ENCODE assay signal across 9 mouse cellular contexts in genomic region chr7:45567112-45567779, GRCm38 (mm10). TPM values are rescaled to one million over a fixed set of nuclear protein-coding genes. Genes with fewer than 3 reads are reported as not detected.
DNase-seq lines count a peak whose midpoint lies in the region; ATAC-seq and TF ChIP-seq lines count a peak whose summit lies in the region.
"Had no signal": no experiment of that assay in that cellular context is flagged by ENCODE, and none has a peak within 500 bp of the region (broad histone marks: within the 10 kb centered on the region; RNA-seq: fewer than 3 reads in every experiment).

No protein-coding gene starts in this region.

- no peaks in the 10 kb centered on the region for H3K9me3 ChIP-seq in embryonic facial prominence, embryonic 10.5 days
- no peaks in the 10 kb centered on the region for H3K9me3 ChIP-seq in hindbrain, embryonic 16.5 days (ENCODE audit: control insufficient read depth, low read length)
- no peaks in the 10 kb centered on the region for H3K9me3 ChIP-seq in midbrain, embryonic 15.5 days

- H3K9ac ChIP-seq in hindbrain, embryonic 16.5 days (ENCODE audit: low read depth, low read length), result no peak overlapping the region
- no peak overlapping the region for H3K9ac ChIP-seq in midbrain, embryonic 15.5 days

- peak overlapping the region; percentile 90 for H3K4me2 ChIP-seq in hindbrain, embryonic 16.5 days (ENCODE audit: low read length)
- H3K4me2 ChIP-seq in midbrain, embryonic 15.5 days, result peak overlapping the region; percentile 92; the same call in 1 of the 2 replicates

- peaks cover 21% of the 10 kb centered on the region for H3K4me1 ChIP-seq in kidney, adult 2 months (ENCODE audit: control insufficient read depth, insufficient read depth, low read length)
- peaks cover 46% of the 10 kb centered on the region for H3K4me1 ChIP-seq in embryonic facial prominence, embryonic 10.5 days
- peaks cover 21% of the 10 kb centered on the region for H3K4me1 ChIP-seq in hindbrain, embryonic 16.5 days (ENCODE audit: control insufficient read depth, insufficient read depth, low read depth, low read length)
- H3K4me1 ChIP-seq in midbrain, embryonic 15.5 days, result peaks cover 32% of the 10 kb centered on the region

- WGBS in kidney, adult 2 months, result 51% methylated on average over 8 of the region's 8 CpGs
- WGBS in embryonic facial prominence, embryonic 10.5 days, result 67% methylated on average over 8 of the region's 8 CpGs
- WGBS in hindbrain, embryonic 16.5 days, result 76% methylated on average over 8 of the region's 8 CpGs
- WGBS in midbrain, embryonic 15.5 days, result 73% methylated on average over 8 of the region's 8 CpGs

- H3K27me3 ChIP-seq in kidney, adult 2 months (replicated peaks; ENCODE audit: control insufficient read depth, insufficient read depth, low read length), result no peaks in the 10 kb centered on the region
- H3K27me3 ChIP-seq in embryonic facial prominence, embryonic 10.5 days (replicated peaks; ENCODE audit: low read depth, poor library complexity, severe bottlenecking), result no peaks in the 10 kb centered on the region
- H3K27me3 ChIP-seq in hindbrain, embryonic 16.5 days (replicated peaks; ENCODE audit: control insufficient read depth, insufficient read depth, low read length), result no peaks in the 10 kb centered on the region
- peaks cover 6% of the 10 kb centered on the region; the same call in 1 of the 2 replicates for H3K27me3 ChIP-seq in midbrain, embryonic 15.5 days (replicated peaks)
- H3K27me3 ChIP-seq: Patski had no signal

- no peak for DNase-seq in kidney, adult 2 months
- no peak for DNase-seq in kidney, adult 9 months
- no peak for DNase-seq in embryonic facial prominence, embryonic 10.5 days (ENCODE audit: low spot score)
- DNase-seq in thymus, postnatal 10 days (ENCODE audit: low spot score in 2 of 2), result no peak
- no peak for DNase-seq in gastrocnemius, adult 8-10 months (ENCODE audit: low spot score in 2 of 2)
- DNase-seq in lung, postnatal 10 days, result no peak

- H3K4me3 ChIP-seq in kidney, adult 2 months (ENCODE audit: insufficient read depth, low read depth, low read length), result no peak overlapping the region
- H3K4me3 ChIP-seq in embryonic facial prominence, embryonic 10.5 days, result peak overlapping the region; percentile 62
- H3K4me3 ChIP-seq in hindbrain, embryonic 16.5 days (ENCODE audit: low read length), result no peak overlapping the region; the same call in 1 of the 2 replicates
- H3K4me3 ChIP-seq in midbrain, embryonic 15.5 days, result peak overlapping the region; percentile 51

- TF ChIP-seq POLR2A in kidney, adult 2 months (IDR thresholded peaks at IDR 0.05; ENCODE audit: low read depth, low read length), result peak; percentile 30

- no peak for TF ChIP-seq CTCF in kidney, adult 2 months (conservative IDR thresholded peaks at IDR 0.05; ENCODE audit: insufficient read depth, insufficient read length, low read depth, low read length)

- H3K27ac ChIP-seq in kidney, adult 2 months (ENCODE audit: insufficient read depth, low read depth, low read length), result peak overlapping the region; percentile 94
- H3K27ac ChIP-seq in embryonic facial prominence, embryonic 10.5 days (replicated peaks), result peak overlapping the region; percentile 87
- H3K27ac ChIP-seq in hindbrain, embryonic 16.5 days (ENCODE audit: low read depth, low read length), result peak overlapping the region; percentile 78; the same call in 1 of the 2 replicates
- no peak overlapping the region for H3K27ac ChIP-seq in midbrain, embryonic 15.5 days

- H3K36me3 ChIP-seq in kidney, adult 2 months (ENCODE audit: control insufficient read depth, insufficient read depth, low read length), result no peaks in the 10 kb centered on the region
- H3K36me3 ChIP-seq in embryonic facial prominence, embryonic 10.5 days (replicated peaks), result no peaks in the 10 kb centered on the region
- no peaks in the 10 kb centered on the region for H3K36me3 ChIP-seq in hindbrain, embryonic 16.5 days (ENCODE audit: control insufficient read depth, insufficient read depth, low read length)
- H3K36me3 ChIP-seq in midbrain, embryonic 15.5 days (replicated peaks), result no peaks in the 10 kb centered on the region

- ATAC-seq in hindbrain, embryonic 16.5 days, result no peak
- no peak for ATAC-seq in midbrain, embryonic 15.5 days (replicated peaks)

RNA-seq across cellular contexts. Expression of gene Bcat2, which starts 2.7 kb away (rescaled TPM):
- 185 and 188 TPM in 2 replicates for polyA plus RNA-seq in kidney, adult 2 months (2012; rRNA removed)
- 51.1 and 51.9 TPM in 2 replicates for polyA plus RNA-seq in embryonic facial prominence, embryonic 10.5 days (2016; fragmentation: Nextera tagmentation; extraction: Ambion mirVana)
- polyA plus RNA-seq in hindbrain, embryonic 16.5 days (2015; fragmentation: Nextera tagmentation; extraction: Ambion mirVana), result 22.7 and 27.0 TPM in 2 replicates
- polyA plus RNA-seq in midbrain, embryonic 15.5 days (2015; fragmentation: Nextera tagmentation; extraction: Ambion mirVana), result 23.8 and 27.1 TPM in 2 replicates
- 100 to 1,000 TPM in 1 of 4 experiments, 10 to 100 TPM in 3; 82.2 to 107 (median 91.8) TPM for total RNA-seq in gastrocnemius, adult 8-10 months (2022)

RNA-seq across cellular contexts. Expression of gene Hsd17b14, which starts 12.6 kb away (rescaled TPM):
- 43.9 and 48.3 TPM in 2 replicates for polyA plus RNA-seq in kidney, adult 2 months (2012; rRNA removed)
- 0.87 and 0.92 TPM in 2 replicates for polyA plus RNA-seq in embryonic facial prominence, embryonic 10.5 days (2016; fragmentation: Nextera tagmentation; extraction: Ambion mirVana)
- polyA plus RNA-seq in hindbrain, embryonic 16.5 days (2015; fragmentation: Nextera tagmentation; extraction: Ambion mirVana), result 0.43 and 0.80 TPM in 2 replicates
- 0.37 TPM in 1 of 2 replicates, not detected in the other for polyA plus RNA-seq in midbrain, embryonic 15.5 days (2015; fragmentation: Nextera tagmentation; extraction: Ambion mirVana)
- total RNA-seq in gastrocnemius, adult 8-10 months (2022), result 1 to 10 TPM in 1 of 4 experiments, under 1 TPM in 2, not detected in 1; 0.52 to 2.8 (median 0.56) TPM

RNA-seq across cellular contexts. Expression of gene Plekha4, which starts 41.1 kb away (rescaled TPM):
- polyA plus RNA-seq in kidney, adult 2 months (2012; rRNA removed), result 4.6 and 5.9 TPM in 2 replicates
- 1.9 and 2.3 TPM in 2 replicates for polyA plus RNA-seq in embryonic facial prominence, embryonic 10.5 days (2016; fragmentation: Nextera tagmentation; extraction: Ambion mirVana)
- polyA plus RNA-seq in hindbrain, embryonic 16.5 days (2015; fragmentation: Nextera tagmentation; extraction: Ambion mirVana), result 2.2 and 3.1 TPM in 2 replicates
- 1.3 TPM in 2 replicates for polyA plus RNA-seq in midbrain, embryonic 15.5 days (2015; fragmentation: Nextera tagmentation; extraction: Ambion mirVana)
- total RNA-seq in gastrocnemius, adult 8-10 months (2022), result 1 to 10 TPM; 1.4 to 5.4 (median 4.6) TPM

RNA-seq across cellular contexts. Expression of gene Ppp1r15a, which starts 41.2 kb away (rescaled TPM):
- polyA plus RNA-seq in kidney, adult 2 months (2012; rRNA removed), result 26.6 and 28.2 TPM in 2 replicates
- 18.6 and 21.6 TPM in 2 replicates for polyA plus RNA-seq in embryonic facial prominence, embryonic 10.5 days (2016; fragmentation: Nextera tagmentation; extraction: Ambion mirVana)
- 17.5 and 18.2 TPM in 2 replicates for polyA plus RNA-seq in hindbrain, embryonic 16.5 days (2015; fragmentation: Nextera tagmentation; extraction: Ambion mirVana)
- 11.7 and 12.5 TPM in 2 replicates for polyA plus RNA-seq in midbrain, embryonic 15.5 days (2015; fragmentation: Nextera tagmentation; extraction: Ambion mirVana)
- 10 to 100 TPM; 19.6 to 34.3 (median 29.4) TPM for total RNA-seq in gastrocnemius, adult 8-10 months (2022)

RNA-seq across cellular contexts. Expression of gene Fgf21, which starts 48.0 kb away (rescaled TPM):
- not detected in 2 replicates for polyA plus RNA-seq in kidney, adult 2 months (2012; rRNA removed)
- polyA plus RNA-seq in embryonic facial prominence, embryonic 10.5 days (2016; fragmentation: Nextera tagmentation; extraction: Ambion mirVana), result not detected in 2 replicates
- polyA plus RNA-seq in hindbrain, embryonic 16.5 days (2015; fragmentation: Nextera tagmentation; extraction: Ambion mirVana), result not detected in 2 replicates
- polyA plus RNA-seq in midbrain, embryonic 15.5 days (2015; fragmentation: Nextera tagmentation; extraction: Ambion mirVana), result not detected in 2 replicates
- total RNA-seq in gastrocnemius, adult 8-10 months (2022), result not detected

Comparison
In these comparisons a context has a peak if more than half of its experiments do, and no peak if none do; other contexts are left out.
1. H3K4me3 ChIP-seq: peak in embryonic facial prominence, embryonic 10.5 days (single experiment) and midbrain, embryonic 15.5 days (single experiment); none in kidney, adult 2 months (single experiment) and hindbrain, embryonic 16.5 days (single experiment).
2. RNA of gene Hsd17b14, which starts 12.6 kb away (polyA plus RNA-seq): 43.9 to 48.3 TPM in kidney, adult 2 months; 0.87 to 0.92 TPM in embryonic facial prominence, embryonic 10.5 days, 0.43 to 0.80 TPM in hindbrain, embryonic 16.5 days and 0.37 TPM in midbrain, embryonic 15.5 days; every median in the first group is over 10 times any median in the second.